Mouse (Mus musculus) ES-E14 (cell line): ENCODE measurements at regions not wholly inside any gene's neighbourhood (a gene's known extent, or its start where the extent isn't known, plus 50 kb on each side); places are given as distances from the start of the nearest gene placed in this dataset.

Experiments
- DNase-seq: peaks from one replicate; pipeline ENCODE4 v3.0.0-alpha.2; 2013; ENCODE audit warnings: low read depth, low spot score
- H3K27ac ChIP-seq: 2 replicates; pipeline ENCODE4 v1.5.1; 2012; ENCODE audit warnings: low read depth, mild to moderate bottlenecking, low read length, moderate library complexity, mixed read lengths; ENCODE audit not compliant: poor library complexity, insufficient read depth, severe bottlenecking
- H3K36me3 ChIP-seq: 2 replicates; pipeline ENCODE4 v1.6.1; 2012; ENCODE audit warnings: mild to moderate bottlenecking, low read length, moderate library complexity, mixed read lengths; ENCODE audit not compliant: control insufficient read depth, poor library complexity, insufficient read depth, severe bottlenecking
- H3K4me1 ChIP-seq, 2 experiments: fragments of 150-350 bp in 1 of 2; sonication (generic) in 1 of 2; 2 replicates each; pipeline ENCODE4 v1.6.1; 2012; ENCODE audit warnings: low read length in 2 of 2, mild to moderate bottlenecking in 1 of 2, mixed read lengths in 1 of 2; ENCODE audit not compliant: control insufficient read depth in 2 of 2, insufficient read depth in 2 of 2, poor library complexity in 1 of 2
- H3K4me3 ChIP-seq, 2 experiments: fragments of 150-350 bp in 1 of 2; sonication (generic) in 1 of 2; 2 replicates each; pipeline ENCODE4 v1.5.1; 2012; ENCODE audit warnings: low read length in 2 of 2, low read depth in 1 of 2, mild to moderate bottlenecking in 1 of 2, mixed read lengths in 1 of 2; ENCODE audit not compliant: insufficient read depth in 1 of 2, poor library complexity in 1 of 2, severe bottlenecking in 1 of 2
- H3K9ac ChIP-seq: 2 replicates; pipeline ENCODE4 v1.6.1; 2012; ENCODE audit warnings: low read depth, mild to moderate bottlenecking, low read length, mixed read lengths; ENCODE audit not compliant: poor library complexity, insufficient read depth, severe bottlenecking
- H3K9me3 ChIP-seq: fragments of 150-350 bp; sonication (generic); 2 replicates; pipeline ENCODE4 v1.6.1; 2012; ENCODE audit warnings: low read depth, mild to moderate bottlenecking, low read length; ENCODE audit not compliant: control insufficient read depth, insufficient read depth
- CHD2 ChIP-seq: IDR thresholded peaks from 2 replicates; pipeline ENCODE4 v1.6.1; 2014; ENCODE audit warnings: mild to moderate bottlenecking, low read depth, low read length, inconsistent platforms
- HCFC1 ChIP-seq: IDR thresholded peaks from 2 replicates; pipeline ENCODE4 v1.6.1; 2012; ENCODE audit warnings: low read length, inconsistent platforms, borderline replicate concordance; ENCODE audit not compliant: insufficient read depth
- MAFK ChIP-seq: IDR thresholded peaks from 2 replicates; pipeline ENCODE4 v1.6.1; 2014; ENCODE audit warnings: mild to moderate bottlenecking, low read depth, low read length, inconsistent platforms; ENCODE audit not compliant: insufficient read depth
- ZC3H11A ChIP-seq: IDR thresholded peaks from 2 replicates; pipeline ENCODE4 v1.6.1; 2012; ENCODE audit warnings: low read depth, mild to moderate bottlenecking, inconsistent platforms, low read length, borderline replicate concordance
- ZNF384 ChIP-seq: IDR thresholded peaks from 2 replicates; pipeline ENCODE4 v1.6.1; 2012; ENCODE audit warnings: low read depth, low read length, inconsistent platforms
- in situ Hi-C, 2 experiments: fragments of 600-800 bp; cut with MboI; formaldehyde crosslinking; loops; one replicate each; pipeline ENCODE4 v1.15.1; 2025; ENCODE audit warnings: low sequenced_read_pairs in 2 of 2, inconsistent platforms in 1 of 2; ENCODE audit not compliant: unreplicated experiment in 2 of 2

DNA sequence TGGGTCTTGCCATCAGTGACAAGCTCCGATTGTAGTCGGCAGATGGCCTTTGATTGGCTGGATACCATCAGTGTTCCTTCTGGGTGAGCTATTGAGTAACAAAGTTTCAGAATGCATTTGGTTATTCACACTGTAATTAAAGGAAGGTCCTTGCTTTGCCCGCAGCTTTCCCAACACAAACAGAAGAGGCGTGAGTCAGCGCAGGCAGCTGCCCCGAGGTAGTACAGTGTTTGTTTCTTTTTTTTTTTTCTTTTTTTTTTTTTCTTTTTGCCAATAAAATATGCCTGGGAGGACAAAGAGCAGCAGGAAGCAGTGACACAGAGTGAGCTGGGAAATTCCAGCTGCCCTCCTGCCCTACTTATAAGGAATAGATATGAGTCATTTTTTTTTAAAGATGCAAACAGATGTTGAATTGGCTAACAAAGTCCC, 152.3 kb upstream of the Tmc1 start:
- Histone ChIP-seq H3K4me1 (no peaks in the 10 kb centered on the region), H3K9ac (no peak overlapping the region), H3K36me3 (no peaks in the 10 kb centered on the region), H3K9me3 (no peaks in the 10 kb centered on the region), H3K4me3 (no peak overlapping the region), H3K27ac (no peak overlapping the region)
- in situ Hi-C loops: no loop called here
- DNase-seq: no peak
- no peak for TF ChIP-seq MAFK
- TF ChIP-seq CHD2: no peak
- TF ChIP-seq HCFC1: no peak
- no peak for TF ChIP-seq ZC3H11A
- no peak for TF ChIP-seq ZNF384

DNA sequence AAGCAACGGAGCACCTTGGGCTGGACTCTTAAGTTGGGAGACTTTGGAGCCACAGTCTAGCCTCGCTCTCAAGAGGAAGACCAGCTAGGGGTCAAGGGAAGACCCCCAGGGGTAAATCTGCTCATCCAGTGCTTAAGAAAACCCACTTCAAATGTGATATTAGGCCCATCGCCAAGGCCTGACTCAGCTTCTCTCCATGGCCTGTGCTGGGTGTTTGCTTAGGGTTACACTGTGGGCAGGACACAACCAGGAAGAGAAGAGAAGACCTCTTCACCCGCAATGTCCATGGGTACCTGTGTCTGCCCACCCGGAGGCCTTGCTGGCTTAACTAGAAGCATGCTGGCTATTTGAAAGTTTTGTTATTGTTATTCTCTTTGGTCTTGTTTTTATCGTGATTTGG, 151.0 kb upstream of the Tmc1 start:
- no peaks in the 10 kb centered on the region for H3K36me3 ChIP-seq
- in situ Hi-C loops: no loop called here
- no peak overlapping the region for H3K4me3 ChIP-seq

DNA sequence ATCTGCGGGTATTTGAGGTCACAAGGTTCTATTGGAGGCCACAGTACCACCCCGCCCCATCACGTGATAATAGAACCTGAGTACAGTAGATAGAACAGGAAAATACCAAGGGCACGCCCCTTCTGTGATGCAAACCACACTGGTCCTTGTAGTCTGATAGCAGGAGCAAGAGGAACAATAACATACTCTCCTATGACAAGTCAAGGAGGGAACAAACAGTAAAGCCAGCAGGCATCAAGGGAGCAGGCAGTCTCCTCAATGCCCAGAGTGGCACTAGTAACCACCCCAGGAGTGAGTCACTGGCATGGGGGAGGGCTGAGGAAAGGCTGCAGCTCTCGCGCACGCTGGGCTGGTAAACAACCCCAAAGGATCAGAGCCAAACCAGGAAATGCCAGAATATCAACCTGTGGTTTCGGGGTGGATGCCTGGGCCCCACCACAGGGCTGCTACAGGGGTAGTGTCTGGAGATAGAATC, 150.5 kb upstream of the Tmc1 start:
- no peak overlapping the region for H3K9ac ChIP-seq
- DNase-seq: peak; percentile 3
- H3K36me3 ChIP-seq: no peaks in the 10 kb centered on the region
- H3K4me1 ChIP-seq: no peaks in the 10 kb centered on the region
- TF ChIP-seq HCFC1 (no peak), ZC3H11A (no peak), CHD2 (no peak), ZNF384 (no peak), MAFK (no peak)
- H3K4me3 ChIP-seq: no peak overlapping the region
- no peak overlapping the region for H3K27ac ChIP-seq
- in situ Hi-C loops: no loop called here
- H3K9me3 ChIP-seq: no peaks in the 10 kb centered on the region

More for the DNA sequence above, 151.0 kb upstream of the Tmc1 start:
- H3K9ac ChIP-seq: no peak overlapping the region
- no peak overlapping the region for H3K27ac ChIP-seq
- H3K4me1 ChIP-seq: no peaks in the 10 kb centered on the region
- no peak for TF ChIP-seq ZC3H11A
- TF ChIP-seq ZNF384: no peak
- TF ChIP-seq CHD2: no peak
- DNase-seq: no peak
- no peaks in the 10 kb centered on the region for H3K9me3 ChIP-seq

DNA sequence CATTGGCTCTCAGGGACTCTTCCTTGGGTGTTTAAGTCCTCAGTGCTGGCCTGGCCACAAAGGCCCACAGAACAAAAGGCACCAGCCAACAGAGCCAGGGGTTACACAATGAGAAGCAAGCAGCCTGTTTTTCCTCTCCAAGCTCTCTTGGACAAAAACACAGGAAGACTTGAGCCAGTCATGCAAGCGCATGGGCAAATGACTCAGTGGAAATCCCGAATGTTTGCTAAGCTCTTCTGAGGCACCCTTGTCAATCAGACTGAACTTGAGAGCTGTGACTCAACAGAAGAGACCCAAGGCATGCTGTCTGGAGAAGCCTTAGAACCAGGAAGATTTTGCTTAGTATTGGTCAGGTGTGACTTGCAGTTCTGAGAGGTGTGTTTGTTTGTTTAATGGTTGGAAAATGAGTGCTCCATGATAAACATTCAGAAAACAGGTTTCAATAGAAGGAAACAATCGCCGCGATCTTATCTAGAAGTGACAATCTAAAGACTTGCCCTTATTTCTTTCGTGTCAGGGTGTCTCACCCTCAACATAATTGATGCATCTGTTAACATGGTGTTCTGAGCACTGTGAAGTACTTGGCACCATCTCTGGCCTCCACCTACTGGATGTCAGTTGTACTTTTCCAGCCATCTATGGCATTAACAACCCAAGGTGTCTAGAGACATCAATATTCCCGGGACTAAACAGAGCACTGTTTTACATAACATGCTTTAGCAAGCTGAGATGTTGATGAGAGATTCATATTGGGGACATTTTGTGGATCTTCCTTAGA, 124.0 kb upstream of the Tmc1 start:
- no peak for DNase-seq
- Histone ChIP-seq H3K27ac (no peak overlapping the region), H3K4me1 (no peaks in the 10 kb centered on the region), H3K4me3 (no peak overlapping the region), H3K9ac (no peak overlapping the region), H3K9me3 (no peaks in the 10 kb centered on the region), H3K36me3 (no peaks in the 10 kb centered on the region)
- TF ChIP-seq HCFC1 (no peak), CHD2 (no peak), ZNF384 (no peak), ZC3H11A (no peak), MAFK (no peak)
- in situ Hi-C loops: no loop called here

DNA sequence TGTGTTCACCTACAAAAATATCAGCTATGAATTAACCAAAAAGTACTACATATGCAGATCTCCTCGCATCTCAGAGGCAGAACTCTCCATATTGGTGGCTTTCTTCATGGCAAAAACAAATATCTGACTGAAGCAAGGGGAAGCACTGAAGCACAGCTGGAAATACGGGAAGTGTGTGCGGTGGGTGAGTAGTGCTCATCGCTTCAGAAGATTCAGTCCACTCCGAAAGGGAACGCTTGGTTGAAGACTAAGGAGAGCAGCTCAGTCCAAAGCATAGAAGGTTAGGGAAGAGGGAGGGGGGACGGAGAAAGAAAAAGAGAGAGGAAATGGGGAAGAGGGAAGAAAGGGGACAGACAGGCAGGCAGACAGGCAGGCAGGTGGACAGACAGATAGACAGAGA, 114.4 kb upstream of the Tmc1 start:
- no peaks in the 10 kb centered on the region for H3K36me3 ChIP-seq
- no peak overlapping the region for H3K27ac ChIP-seq
- H3K4me1 ChIP-seq: no peaks in the 10 kb centered on the region
- DNase-seq: no peak
- in situ Hi-C loops: no loop called here
- no peak overlapping the region for H3K4me3 ChIP-seq
- TF ChIP-seq HCFC1 (no peak), MAFK (no peak), ZC3H11A (no peak), CHD2 (no peak), ZNF384 (no peak)
- H3K9ac ChIP-seq: no peak overlapping the region
- no peaks in the 10 kb centered on the region for H3K9me3 ChIP-seq
